Mouse (Mus musculus) sigmoid colon, adult 10 weeks (tissue): ENCODE data around the gene Olfr23. TPM values are rescaled to one million over a fixed set of nuclear protein-coding genes. Genes with fewer than 3 reads are reported as not detected.

Experiments
- polyA plus RNA-seq: library from polyadenylated mRNA; stranded (reverse); fragments of 350-450 nt; fragmentation: Illumina TruSeq; extraction: RNeasy Lipid Tissue Mini Kit (QIAGEN cat#74804); gene quantifications from one replicate; pipeline ENCODE4 v1.2.3, GENCODE M21; 2014; ENCODE audit warnings: low read depth, low replicate concordance

Olfr23 gene
- polyA plus RNA-seq: not detected

DNA sequence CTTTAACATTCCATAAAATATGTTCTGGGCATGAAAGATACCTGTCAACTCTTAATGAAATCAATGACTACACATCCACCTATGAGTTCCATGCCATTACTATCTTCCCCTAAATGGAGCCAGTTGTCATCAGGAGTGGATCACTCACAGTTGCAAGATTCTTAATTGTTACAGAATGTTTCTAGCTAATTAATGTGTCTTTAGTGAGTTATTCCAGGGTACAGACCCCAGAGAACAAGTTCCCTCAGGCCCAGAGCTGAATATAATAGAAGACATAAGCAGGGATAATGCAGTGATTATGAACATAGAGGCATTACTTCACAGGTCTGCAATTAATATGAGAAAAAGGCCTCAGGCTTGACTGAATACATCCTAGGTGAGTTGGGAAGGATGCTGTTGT is at the start of gene Olfr23:
Gene Olfr23, plus strand, starts transcription at position 301 of the 400 bp plus-strand sequence.

GRCm38 (mm10) chr11:73890671-73891070 is 45.8 kb upstream of the Olfr23 start, which contains the start of gene Olfr394:
TSS of gene Olfr394 (minus strand) at chr11:73890771.

GRCm38 (mm10) chr11:73909199-73909598 is 27.3 kb upstream of the Olfr23 start, which contains the start of gene Olfr395:
TSS of gene Olfr395 (minus strand) at chr11:73909299.

DNA sequence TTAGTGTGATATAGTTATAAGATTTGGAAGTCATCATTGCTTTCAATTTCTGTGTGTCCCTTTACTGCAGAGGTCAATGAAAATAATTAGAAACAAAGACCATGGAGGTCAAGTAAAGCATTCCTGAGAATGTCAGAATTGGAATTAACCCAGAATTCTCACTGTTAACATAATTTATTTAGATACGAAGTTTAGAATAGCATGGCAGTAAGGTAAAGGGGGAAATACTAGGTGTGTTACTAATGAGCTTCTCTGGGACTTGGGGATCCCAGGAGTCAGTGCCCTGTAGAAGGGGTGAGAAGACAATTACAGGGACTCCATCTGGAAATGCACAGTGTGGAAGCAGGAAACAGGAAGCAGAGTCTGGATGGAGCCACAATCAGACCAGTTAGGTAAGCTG is 24.0 kb downstream of the Olfr23 start, which contains the start of gene Olfr397:
Gene Olfr397, plus strand, starts transcription at position 301 of the 400 bp plus-strand sequence.

DNA sequence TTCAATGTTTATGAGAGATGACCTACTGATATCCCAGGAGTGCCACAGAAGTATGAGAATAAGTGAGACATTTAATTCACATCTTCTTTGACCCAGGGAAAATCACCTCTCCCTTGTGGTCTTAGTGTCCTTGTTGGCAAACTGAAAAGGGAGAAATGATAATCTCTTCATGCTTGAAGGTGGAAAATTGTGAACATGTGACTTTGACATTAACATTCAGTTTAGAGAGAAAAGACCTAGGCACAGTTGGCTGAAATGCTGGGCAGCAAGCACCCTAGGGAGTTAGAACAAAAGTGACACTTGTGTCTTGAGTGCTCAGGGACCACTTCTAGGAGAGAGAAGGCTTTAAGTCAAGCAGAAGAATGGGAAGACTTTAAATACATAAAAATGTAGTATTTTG is 53.8 kb downstream of the Olfr23 start, which contains the start of gene Olfr398:
Gene Olfr398, minus strand, starts transcription at position 101 of the 400 bp plus-strand sequence.

Other genes starting within 250 kb of the Olfr23 start
- gene Zfp735, start 247.9 kb upstream of the Olfr23 start, polyA plus RNA-seq: not detected
- not detected for gene Olfr389, start 156.0 kb upstream of the Olfr23 start, polyA plus RNA-seq
- gene Olfr390, start 153.7 kb upstream of the Olfr23 start, polyA plus RNA-seq: not detected
- not detected for gene Olfr391-ps, start 133.6 kb upstream of the Olfr23 start, polyA plus RNA-seq
- not detected for gene Olfr392, start 119.6 kb upstream of the Olfr23 start, polyA plus RNA-seq
- gene Olfr393, start 85.2 kb upstream of the Olfr23 start, polyA plus RNA-seq: not detected
- not detected for gene Olfr394, start 45.9 kb upstream of the Olfr23 start, polyA plus RNA-seq
- gene Olfr395, start 27.4 kb upstream of the Olfr23 start, polyA plus RNA-seq: not detected
- not detected for gene Olfr397, start 24.1 kb downstream of the Olfr23 start, polyA plus RNA-seq
- not detected for gene Olfr398, start 53.7 kb downstream of the Olfr23 start, polyA plus RNA-seq
- gene Olfr139, start 119.9 kb downstream of the Olfr23 start, polyA plus RNA-seq: not detected
- not detected for gene Olfr399, start 119.9 kb downstream of the Olfr23 start, polyA plus RNA-seq
- gene Zfp616, start 133.3 kb downstream of the Olfr23 start, polyA plus RNA-seq: not detected
- not detected for gene Olfr401, start 177.0 kb downstream of the Olfr23 start, polyA plus RNA-seq
- not detected for gene Olfr402, start 216.9 kb downstream of the Olfr23 start, polyA plus RNA-seq
- not detected for gene Olfr403, start 249.6 kb downstream of the Olfr23 start, polyA plus RNA-seq